Mouse (Mus musculus) bone marrow macrophage, adult 2 months (primary cell): ENCODE data around the gene Bcam. TPM values are rescaled to one million over a fixed set of nuclear protein-coding genes. Genes with fewer than 3 reads are reported as not detected.

Experiments
- H3K27ac ChIP-seq: 2 replicates; pipeline ENCODE4 v1.5.1; 2012; ENCODE audit warnings: low read depth, low read length; ENCODE audit not compliant: insufficient read depth
- H3K4me1 ChIP-seq: 2 replicates; pipeline ENCODE4 v1.6.1; 2012; ENCODE audit warnings: low read length; ENCODE audit not compliant: control insufficient read depth, insufficient read depth
- H3K4me3 ChIP-seq: 2 replicates; pipeline ENCODE4 v1.5.1; 2012; ENCODE audit warnings: mild to moderate bottlenecking, low read length, moderate library complexity; ENCODE audit not compliant: insufficient read depth
- CTCF ChIP-seq: IDR thresholded peaks from 2 replicates; pipeline ENCODE4 v1.5.1; 2012; ENCODE audit warnings: low read depth, mild to moderate bottlenecking, low read length, moderate library complexity
- POLR2A ChIP-seq: IDR thresholded peaks from 2 replicates; pipeline ENCODE4 v1.6.1; 2012; ENCODE audit warnings: mild to moderate bottlenecking, low read depth, low read length, borderline replicate concordance
- polyA plus RNA-seq: library from polyadenylated mRNA; stranded (reverse); fragments of >200 nt; gene quantifications from 2 replicates; pipeline ENCODE4 v1.2.4, GENCODE M21; 2012; ENCODE audit not compliant: missing spikeins, insufficient read depth, insufficient read length

The Bcam gene
- polyA plus RNA-seq, 1 experiment: 0.52 TPM

DNA sequence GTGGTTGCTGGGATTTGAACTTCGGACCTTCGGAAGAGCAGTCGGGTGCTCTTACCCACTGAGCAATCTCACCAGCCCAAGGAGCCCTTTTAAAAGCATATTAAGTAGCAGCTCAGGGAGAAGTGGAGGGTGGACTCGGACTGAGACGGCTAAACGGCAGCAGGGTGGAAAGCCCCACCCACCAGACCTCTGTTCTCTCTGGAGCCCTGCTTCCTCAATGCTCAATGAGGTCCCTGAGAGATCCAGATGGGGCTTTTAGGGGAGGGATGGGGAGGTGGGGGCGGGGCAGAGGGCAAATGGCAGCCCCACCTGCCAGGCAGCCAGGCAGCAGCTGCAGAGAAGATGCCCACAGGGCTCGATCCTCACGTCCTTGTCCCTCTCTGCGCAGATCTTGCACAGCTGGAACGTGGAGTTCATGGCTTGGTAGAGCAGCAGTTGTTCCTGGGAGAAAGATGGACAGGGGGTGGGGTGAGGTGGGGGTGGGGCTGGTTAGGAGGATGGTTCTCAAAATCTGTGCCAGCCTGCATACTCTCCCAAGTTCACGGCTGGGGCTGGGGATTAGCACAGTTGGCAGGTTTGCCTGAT is 15.2 kb upstream of the Bcam start:
- H3K27ac ChIP-seq: no peak overlapping the region
- H3K4me3 ChIP-seq: no peak overlapping the region
- TF ChIP-seq CTCF: no peak
- no peak for TF ChIP-seq POLR2A
- no peaks in the 10 kb centered on the region; the same call in 1 of the 2 replicates for H3K4me1 ChIP-seq

- TF ChIP-seq CTCF (peak; percentile 55), POLR2A (no peak)
- Histone ChIP-seq H3K4me3 (no peak overlapping the region), H3K4me1 (no peaks in the 10 kb centered on the region; the same call in 1 of the 2 replicates), H3K27ac (no peak overlapping the region)
Observed at GRCm38 (mm10) chr7:19784764-19785535, 14.1 kb upstream of the Bcam start.

GRCm38 (mm10) chr7:19783630-19784029 is 12.8 kb upstream of the Bcam start:
- no peak overlapping the region for H3K27ac ChIP-seq
- no peak overlapping the region for H3K4me3 ChIP-seq
- no peaks in the 10 kb centered on the region for H3K4me1 ChIP-seq
- TF ChIP-seq CTCF: no peak
- TF ChIP-seq POLR2A: no peak

DNA sequence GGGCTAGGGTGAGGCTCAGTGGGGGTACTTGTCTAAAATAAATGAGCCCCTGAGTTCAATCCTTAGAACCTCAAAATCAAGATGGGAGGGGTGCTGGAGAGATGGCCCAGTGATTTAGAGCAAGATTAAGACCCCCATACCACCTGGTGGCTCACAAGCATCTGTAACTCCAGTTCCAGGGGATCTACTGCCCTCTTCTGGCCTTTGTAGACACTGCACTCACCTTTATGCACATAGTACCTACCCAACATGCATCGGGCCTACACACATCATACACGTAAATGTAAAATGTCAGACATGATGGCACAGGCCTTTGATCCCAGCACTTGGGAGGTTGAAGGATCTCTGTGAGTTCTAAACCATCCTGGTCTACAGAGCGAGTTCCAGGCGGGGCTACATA is 11.8 kb upstream of the Bcam start:
- Histone ChIP-seq H3K4me1 (no peaks in the 10 kb centered on the region), H3K27ac (no peak overlapping the region), H3K4me3 (no peak overlapping the region)
- no peak for TF ChIP-seq POLR2A
- 0 out of 2 replicates have a peak, but pooled peaks have one; percentile 33 for TF ChIP-seq CTCF

GRCm38 (mm10) chr7:19781741-19782140 is 10.9 kb upstream of the Bcam start:
- Histone ChIP-seq H3K4me3 (no peak overlapping the region), H3K27ac (no peak overlapping the region), H3K4me1 (no peaks in the 10 kb centered on the region)
- TF ChIP-seq POLR2A: no peak
- no peak for TF ChIP-seq CTCF

DNA sequence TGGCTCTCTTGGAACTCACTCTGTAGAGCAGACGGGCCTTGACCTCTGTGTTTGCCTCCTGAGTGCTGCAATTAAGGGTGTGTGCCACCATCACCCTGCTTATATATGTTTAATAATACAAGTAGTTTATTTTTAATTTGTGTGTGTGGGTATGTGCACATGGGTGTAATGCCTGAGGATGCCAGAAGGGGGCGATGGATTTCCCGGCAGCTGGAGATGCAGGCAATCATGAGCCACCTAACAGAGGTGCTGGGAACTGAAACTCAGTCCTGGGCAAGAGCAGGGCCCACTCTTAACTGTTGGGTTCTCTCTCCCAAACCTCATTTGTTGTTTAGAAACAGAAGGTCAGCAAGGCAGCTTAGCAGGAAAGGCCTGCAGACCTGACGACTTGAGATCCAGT is 9.1 kb upstream of the Bcam start:
- TF ChIP-seq POLR2A: no peak
- no peak for TF ChIP-seq CTCF
- H3K27ac ChIP-seq: no peak overlapping the region
- H3K4me1 ChIP-seq: no peaks in the 10 kb centered on the region
- H3K4me3 ChIP-seq: no peak overlapping the region

DNA sequence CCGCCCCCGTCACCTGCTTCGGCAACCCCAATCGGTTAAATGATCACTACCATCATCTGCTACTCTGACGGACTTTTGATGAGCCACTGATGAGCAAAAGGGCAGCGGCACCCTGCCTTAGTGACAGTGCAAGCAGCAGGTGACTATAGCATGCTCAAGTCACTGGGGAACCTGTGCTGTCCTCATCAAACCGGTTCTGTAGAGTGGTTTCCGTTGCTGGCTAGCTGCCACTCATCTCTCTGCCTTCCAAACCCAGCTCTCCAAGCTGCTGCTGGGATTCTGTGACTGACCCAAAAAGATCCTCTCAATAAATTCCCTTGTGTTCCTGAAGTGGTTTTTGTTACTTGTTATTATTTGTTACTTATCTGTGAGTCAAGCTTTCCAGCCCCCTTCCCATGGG is 7.8 kb upstream of the Bcam start:
- H3K4me3 ChIP-seq: no peak overlapping the region
- no peak overlapping the region for H3K27ac ChIP-seq
- TF ChIP-seq CTCF: no peak
- TF ChIP-seq POLR2A: no peak
- no peaks in the 10 kb centered on the region for H3K4me1 ChIP-seq

GRCm38 (mm10) chr7:19777049-19777723 is 6.4 kb upstream of the Bcam start:
- TF ChIP-seq CTCF (no peak), POLR2A (no peak)
- H3K27ac ChIP-seq: no peak overlapping the region
- H3K4me3 ChIP-seq: no peak overlapping the region
- H3K4me1 ChIP-seq: no peaks in the 10 kb centered on the region

DNA sequence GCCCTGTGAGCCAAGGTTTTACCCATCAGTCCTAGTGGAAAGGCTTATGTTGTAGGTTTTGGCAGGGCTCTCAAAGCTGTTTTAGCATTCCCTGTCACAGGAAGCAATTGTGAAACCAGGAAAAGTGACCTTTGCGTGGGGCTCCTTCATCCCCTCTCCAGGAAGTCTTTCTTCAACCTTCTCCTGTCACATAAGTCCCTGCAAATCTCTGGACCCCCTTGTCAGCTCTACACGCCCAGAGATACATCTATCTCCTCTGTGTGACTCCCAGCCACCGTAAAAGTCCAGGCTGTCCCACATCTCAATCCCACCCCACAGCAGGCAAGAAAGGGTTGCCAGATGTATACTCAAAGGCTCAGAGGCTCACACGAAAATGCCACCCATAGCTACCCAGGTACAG is 866 bp upstream of the Bcam start:
- H3K4me3 ChIP-seq: no peak overlapping the region
- no peak overlapping the region for H3K27ac ChIP-seq
- TF ChIP-seq CTCF: no peak
- TF ChIP-seq POLR2A: no peak
- peaks cover 4% of the 10 kb centered on the region; the same call in 1 of the 2 replicates for H3K4me1 ChIP-seq

DNA sequence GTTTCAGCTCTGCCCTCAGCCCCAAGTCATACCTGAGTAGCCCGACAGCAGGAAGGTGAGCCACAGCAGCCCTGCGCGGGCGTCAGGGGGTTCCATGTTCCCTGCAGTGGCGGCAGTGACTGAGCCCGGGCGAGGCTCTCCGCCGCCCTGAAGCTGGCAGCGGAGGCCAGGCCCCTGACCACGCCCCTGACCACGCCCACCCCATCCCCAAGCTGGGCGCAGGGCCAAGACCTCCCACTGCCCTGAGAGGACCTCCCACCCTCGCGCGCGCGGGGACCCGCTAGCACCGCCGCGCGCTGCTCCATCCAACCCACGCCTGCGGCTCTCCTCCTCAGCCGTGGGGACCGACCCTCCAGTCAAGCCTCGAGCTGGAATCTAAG is 451 bp downstream of the Bcam start:
- Histone ChIP-seq H3K4me3 (peak overlapping the region; percentile 35), H3K27ac (no peak overlapping the region), H3K4me1 (peaks cover 4% of the 10 kb centered on the region; the same call in 1 of the 2 replicates)
- no peak for TF ChIP-seq POLR2A
- no peak for TF ChIP-seq CTCF
